Mouse (Mus musculus) gastrocnemius, postnatal 36 days (tissue): ENCODE measurements at regions not wholly inside any gene's neighbourhood (a gene's known extent, or its start where the extent isn't known, plus 50 kb on each side); places are given as distances from the start of the nearest gene placed in this dataset.
A peak's percentile ranks its signal among the peaks of the same experiment; 100 is the strongest.

Experiments used
- DNase-seq, 2 experiments: peaks; one replicate each; pipeline ENCODE4 v3.0.0; 2022
- intact Hi-C: fragments of 180-260 bp; cut with DNase I; formaldehyde crosslinking; loops from one replicate; pipeline ENCODE4 v1.15.1; 2025

DNA sequence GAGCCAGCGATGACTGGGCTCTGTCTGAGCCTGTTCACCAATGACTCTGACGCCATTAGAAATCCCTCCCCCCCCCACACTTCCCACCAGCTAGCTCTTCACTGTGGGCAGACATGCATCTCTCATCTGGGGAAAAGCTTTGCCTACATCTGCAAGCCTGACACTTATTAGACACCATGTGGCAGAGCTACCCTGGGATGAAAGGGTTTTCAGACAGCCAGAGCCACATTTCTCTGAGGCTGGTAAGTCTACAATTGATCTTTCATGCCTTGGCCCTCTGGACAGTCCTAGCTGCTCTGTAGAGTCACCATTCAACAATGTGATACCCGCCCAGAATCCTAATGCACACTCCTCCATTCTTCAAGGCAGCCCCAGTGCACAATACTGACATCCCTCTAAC lies 72.8 kb upstream of the Rgma start:
- intact Hi-C loops: no loop called here
- DNase-seq: no peak

DNA sequence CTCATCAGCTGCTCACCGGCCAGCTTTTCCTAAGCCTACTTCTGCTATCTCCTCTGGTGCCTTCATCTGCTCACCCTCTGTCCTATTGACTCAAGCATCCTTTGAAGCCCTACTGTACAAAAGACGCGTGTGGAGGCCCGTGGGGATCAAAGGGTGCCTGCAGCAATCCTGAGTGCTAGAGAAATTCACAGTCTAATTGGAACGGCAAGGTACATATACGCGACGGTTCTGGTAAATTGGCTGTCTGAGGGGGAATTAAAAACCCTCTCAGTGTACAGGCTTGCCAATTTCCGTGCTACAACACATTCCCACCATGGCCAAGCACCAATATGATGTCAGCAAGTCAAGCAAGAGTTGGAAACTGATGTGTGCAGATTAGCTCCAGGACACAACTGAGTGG lies 71.5 kb upstream of the Rgma start:
- DNase-seq: no peak
- intact Hi-C loops: no loop called here

DNA sequence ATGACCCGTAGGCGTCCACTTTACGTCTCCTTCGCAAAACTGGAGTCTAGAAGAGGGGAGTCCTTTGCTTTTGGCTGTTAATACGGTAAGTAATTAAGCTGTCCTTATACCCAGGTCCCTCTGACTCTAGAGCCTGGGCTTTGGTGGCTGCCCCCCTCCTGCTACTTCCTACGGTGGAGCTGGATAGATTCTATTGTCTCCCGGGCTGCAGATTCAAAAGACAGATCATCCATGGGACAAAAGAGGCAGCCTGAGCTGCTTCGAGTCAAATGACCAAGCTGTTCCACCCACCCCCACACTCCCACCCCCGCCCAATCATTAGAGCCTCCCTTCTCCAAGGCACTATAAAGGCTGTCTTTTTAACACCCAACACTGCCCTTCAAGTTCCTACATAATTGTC lies 70.5 kb upstream of the Rgma start:
- intact Hi-C loops: no loop called here
- no peak for DNase-seq

DNA sequence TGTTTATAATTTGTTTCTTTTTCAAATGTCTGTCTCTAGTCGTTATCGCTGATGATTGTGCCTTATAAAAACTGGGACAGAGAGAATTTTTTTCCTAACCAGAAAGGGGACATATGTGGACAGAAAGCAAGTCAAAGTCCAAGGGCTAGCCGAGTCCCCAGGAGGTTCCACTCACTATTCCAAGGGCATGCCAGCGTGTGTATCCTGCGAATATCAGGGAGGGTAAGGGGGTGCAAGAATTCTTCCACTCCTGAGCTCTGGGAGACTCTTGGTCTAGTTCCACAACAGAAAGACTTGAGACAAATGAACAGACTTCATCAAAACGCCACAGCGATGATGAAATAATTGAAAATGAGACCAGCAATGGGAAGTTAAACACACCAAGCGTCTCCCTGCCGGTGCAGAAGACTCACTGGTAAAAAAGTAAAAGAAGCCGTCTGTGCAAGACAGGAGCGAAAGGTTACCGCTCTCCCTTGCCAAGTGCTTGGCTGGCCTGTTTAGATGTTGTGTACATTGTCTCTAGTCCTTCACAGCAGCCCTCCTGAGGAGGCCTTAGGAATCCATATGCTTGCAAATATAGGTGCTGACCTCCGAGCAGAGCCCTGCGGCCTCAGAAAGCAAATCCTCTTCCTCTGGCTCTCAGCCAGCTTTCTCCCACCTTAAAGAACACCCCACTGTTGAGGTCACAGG lies 69.9 kb upstream of the Rgma start:
- intact Hi-C loops: no loop called here
- DNase-seq: no peak

DNA sequence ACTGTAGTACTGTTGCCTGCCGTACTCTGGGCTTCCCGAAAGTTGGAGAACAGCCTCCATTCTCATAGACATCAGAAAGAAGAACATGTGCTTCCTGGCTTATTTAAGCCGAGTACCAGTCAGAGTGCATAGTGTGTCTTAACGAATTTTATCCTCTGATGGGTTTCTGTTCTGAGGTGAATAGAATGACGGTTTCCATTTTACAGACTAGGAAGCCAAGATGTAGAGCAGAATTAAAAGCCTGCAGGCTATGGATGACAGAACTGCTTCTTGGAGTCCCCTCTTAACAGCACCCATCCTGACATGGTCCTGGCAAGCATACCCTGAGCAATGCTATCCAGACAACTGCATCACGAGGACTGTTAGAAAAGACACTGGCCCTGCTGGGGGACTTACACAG lies 69.0 kb upstream of the Rgma start:
- intact Hi-C loops: no loop called here
- DNase-seq: no peak

DNA sequence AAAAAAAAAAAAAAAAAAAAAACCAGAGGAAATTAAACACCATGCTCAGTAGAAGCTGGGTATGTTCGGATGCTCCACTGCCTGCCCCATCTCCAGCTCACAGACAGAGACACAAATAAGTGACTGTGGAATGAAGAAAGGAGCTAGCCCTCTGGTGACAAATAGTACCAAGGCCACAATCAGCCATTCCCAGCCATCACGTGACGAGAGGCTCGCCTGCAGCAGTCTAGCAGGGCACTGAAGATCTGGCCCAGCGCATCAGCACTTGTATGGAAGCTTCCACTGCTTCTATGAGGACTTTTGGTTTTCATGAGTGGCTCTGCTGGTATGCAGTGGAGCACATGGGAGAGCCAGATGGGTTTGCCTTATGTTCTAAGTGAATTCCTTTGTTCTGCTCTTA lies 68.6 kb upstream of the Rgma start:
- intact Hi-C loops: no loop called here
- DNase-seq: no peak

DNA sequence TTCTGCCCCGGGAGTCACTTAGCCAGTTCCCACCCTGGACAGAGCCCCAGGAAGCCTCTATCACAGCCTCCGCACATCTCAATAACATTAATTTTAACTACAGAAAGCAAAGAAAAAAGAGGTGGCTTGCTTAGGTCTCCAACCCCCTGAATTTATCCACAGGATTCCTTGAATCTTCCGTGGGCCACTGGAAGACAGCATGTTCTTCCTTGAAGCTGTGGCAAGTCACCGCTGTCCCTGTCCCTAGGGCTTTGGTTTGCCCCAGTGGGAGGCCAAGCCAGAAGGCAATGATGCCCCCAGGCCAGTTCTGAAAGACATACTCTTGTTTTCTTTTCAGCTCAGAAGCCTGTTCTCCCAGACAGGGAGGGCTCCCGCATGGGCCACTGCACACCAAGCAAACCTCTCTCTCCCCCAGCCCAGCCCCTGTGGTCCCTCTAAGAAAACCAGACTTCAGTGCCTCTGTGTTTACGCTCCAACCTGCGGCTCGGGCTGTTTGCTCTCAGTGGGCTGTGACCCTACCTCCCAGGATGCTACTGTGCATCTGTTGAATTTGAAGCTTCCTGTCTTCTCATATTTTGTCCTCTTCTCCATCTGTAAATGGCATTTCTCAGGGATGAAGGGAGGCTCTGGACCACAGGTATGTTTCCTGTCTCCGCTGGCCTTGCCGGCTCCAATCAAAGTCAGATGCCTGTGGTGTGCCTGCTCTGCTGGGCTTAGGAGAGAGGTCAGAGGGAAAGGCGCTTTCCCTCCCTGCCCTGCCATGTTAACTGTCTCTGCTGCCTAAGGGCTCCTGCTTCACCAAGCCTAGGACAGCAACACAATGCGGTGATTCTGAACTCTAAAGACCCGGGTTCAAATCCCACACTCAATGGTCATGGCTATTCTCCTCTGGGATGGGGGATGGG lies 67.5 kb upstream of the Rgma start:
- intact Hi-C loops: no loop called here
- DNase-seq: no peak

DNA sequence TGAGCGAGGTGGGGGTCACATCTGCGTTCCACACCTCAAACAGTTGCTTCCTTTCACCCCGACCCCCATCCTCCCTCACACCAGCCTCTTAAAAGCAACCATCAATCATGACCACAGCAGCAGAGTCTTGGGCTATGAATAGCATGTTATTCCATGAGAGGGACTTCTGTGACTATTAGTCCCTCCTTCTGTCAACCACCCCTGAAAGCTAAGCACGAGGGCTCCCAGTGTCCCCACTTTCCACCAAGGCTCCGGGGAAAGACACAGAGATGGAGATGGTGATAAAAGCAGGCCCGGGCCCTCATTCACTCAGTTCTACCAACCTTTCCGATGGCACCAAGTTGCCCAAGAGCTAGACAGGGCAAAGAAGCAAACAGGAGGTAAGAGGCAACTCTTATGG lies 66.3 kb upstream of the Rgma start:
- no peak for DNase-seq
- intact Hi-C loops: no loop called here

DNA sequence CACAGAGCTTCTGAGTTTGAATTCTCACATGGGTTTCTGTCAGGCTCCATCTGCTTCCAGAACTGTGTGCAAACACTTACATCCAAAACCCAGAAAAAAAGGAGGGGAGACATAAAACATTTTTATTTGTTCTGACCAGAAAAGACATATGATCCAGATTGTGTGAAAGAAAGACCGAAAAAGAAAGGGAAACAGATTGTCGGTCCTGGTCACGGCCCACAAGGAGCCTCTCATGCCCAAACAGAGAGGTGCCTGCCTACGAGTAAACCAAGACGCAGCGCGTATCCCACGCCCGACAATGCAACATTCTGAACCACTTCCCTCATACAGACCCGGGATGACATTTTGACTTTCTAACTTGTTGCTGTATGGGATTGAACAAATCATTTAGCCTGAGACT lies 65.3 kb upstream of the Rgma start:
- DNase-seq: no peak
- intact Hi-C loops: no loop called here

DNA sequence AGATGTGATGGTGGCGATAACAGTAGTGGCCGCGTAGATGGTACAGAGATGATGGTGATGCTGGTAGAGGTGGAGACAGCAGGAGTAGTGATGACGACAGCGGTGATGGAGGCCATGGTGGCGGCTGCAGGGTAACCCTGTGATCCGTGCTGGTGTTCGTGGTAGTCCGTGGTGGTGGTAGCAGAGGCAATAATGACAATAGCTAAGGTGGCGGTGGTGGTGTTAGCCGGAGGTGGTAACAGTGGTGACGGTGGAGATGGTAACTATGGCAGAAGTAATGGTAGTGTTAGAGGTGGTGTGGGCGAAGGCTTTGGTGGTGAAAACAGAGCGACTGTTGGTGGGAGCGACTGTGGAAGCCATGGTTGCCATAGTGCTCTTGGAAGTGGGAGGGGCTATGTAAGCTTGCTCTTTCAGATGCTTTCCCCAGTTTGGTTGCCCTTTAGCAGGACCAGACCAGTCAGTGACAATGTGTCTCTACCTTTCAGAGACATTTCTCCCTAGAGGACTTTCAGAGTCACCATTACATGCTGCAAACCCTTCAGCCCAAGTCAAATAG lies 64.7 kb upstream of the Rgma start:
- DNase-seq: no peak
- intact Hi-C loops: no loop called here

DNA sequence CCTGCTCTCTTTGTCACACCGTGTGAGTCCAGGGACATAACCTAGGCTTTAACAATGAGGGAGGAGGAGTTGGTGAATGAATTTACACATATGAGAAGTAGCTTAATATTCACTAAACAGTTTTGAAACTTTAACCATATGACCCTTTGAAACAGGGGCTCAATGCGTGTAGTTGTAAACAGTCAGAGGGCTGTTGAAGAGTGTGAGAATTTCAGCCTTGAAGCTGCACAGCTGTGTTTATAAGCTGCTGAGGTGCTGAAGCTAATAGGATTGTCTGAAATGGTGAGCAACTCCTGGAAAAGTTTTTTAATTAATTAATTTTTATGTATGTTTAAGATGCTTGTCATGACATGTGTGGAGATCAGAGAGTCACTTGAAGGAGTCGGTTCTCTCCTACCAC lies 59.8 kb upstream of the Rgma start:
- intact Hi-C loops: no loop called here
- DNase-seq: no peak

DNA sequence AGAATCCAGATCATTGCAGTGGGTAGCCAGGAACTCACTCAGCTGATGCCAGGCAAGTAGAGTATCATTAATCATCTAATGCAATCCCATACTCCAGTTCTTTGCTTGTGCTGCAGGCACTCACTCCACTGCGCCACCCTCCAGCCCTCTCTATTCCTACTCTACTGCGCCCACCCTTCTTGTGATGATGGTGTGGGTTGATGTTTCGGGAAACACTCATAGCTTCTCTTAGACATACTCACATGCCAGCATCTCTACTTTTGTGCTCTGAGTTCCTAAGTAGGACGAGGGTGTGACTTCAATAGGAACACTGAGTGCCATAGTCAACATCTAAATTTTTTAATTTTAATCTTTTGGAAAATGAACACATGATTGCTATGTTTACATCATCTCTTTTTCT lies 57.7 kb upstream of the Rgma start:
- DNase-seq: no peak
- intact Hi-C loops: no loop called here

DNA sequence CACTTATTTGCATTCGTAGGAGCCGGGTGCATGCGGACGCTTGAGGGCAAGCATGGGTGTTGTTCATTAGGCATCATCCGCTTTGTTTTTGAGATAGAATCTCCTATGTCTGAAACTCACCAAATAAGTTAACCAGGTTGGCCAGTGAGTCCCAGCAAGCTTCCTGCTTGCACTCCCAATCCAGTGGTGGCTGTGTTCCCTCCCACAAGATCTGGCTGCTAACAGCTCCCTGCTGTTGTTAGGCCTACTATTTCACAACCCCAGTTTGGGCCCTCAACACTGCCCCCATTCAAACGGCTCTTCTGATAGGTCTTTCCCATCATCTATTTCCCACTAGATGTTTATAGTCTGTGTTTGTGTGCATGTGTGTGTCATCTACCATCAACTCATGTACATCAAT lies 56.3 kb upstream of the Rgma start:
- intact Hi-C loops: no loop called here
- DNase-seq: no peak

DNA sequence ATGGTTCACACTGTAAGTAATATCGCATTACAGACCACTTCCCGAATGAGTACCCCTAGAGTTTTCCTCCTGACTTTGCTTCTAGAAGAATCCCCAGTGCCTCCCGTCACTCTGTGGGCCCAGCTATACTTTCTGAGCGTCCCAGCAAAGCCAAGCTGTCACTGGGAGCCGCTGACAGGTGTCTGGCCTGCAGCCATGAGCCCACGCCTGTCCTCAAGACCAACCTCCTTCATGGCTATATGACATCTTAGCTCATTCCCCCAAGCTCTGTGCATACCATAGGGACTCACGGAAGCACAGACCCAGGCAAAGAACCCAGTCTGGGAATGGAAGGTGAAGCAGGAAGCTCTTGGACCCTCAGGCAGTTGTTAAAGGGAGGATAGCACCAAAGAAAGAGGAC lies 55.3 kb upstream of the Rgma start:
- intact Hi-C loops: loop anchor here (5.0 kb wide), 1 partner anchor 38 kb away; no protein-coding TSS in a partner anchor
- DNase-seq: no peak

DNA sequence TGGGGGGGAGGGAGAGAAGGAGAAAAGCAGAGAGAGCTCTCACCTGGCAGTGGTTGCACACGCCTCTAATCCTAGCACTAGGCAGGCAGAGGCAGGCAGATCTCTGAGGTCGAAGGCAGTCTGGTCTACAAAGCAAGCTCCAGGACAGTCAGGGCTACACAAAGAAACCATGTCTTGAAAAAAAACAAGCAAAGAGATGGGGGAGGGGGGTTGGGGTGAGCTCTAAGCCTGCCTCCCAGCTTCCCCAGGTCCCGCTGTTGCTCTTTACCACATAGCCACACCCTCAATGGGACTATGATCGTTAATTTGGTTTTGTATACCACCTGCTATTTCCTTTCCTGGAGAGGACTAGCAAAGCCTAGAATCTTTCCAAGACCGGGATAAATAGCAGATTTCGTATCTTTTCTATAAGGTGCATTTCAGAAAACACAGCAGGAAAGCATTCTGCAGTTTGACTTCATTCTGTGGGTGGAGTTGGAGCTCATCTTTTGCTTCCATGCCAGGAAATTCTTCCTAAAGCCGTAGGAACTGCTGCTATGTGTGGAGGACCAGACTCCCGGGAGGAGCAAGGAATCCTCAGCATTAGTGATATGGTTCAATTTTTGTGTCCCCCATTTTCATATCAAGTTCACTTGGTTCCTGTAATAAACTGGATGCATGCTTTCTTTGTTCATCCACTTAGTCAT lies 52.7 kb upstream of the Rgma start:
- intact Hi-C loops: loop anchor here (5.0 kb wide), 1 partner anchor 40 kb away; no protein-coding TSS in a partner anchor
- DNase-seq: no peak

DNA sequence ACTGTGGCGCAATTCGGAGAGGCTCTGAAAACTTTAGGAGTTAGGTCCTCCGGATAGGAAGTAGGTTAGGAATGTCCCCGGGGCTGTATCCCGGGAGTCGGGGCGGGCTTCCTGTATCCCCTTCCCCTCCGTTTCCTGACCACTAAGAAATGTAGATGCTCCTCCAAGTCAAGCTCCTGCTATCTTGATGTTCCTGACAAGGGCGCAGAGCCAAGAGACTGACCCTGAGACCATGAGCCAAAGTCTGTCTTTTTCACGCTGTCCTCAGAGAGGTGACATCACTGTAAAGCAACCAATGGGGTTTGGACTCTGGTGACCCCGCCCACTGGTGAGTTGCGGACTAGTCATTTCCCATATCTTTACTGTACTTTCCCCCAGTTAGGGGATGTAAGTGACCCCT lies 51.8 kb upstream of the Rgma start:
- peak in 1 of 2 experiments; percentile 27 for DNase-seq
- intact Hi-C loops: loop anchor here (5.0 kb wide), 1 partner anchor 41 kb away; no protein-coding TSS in a partner anchor

DNA sequence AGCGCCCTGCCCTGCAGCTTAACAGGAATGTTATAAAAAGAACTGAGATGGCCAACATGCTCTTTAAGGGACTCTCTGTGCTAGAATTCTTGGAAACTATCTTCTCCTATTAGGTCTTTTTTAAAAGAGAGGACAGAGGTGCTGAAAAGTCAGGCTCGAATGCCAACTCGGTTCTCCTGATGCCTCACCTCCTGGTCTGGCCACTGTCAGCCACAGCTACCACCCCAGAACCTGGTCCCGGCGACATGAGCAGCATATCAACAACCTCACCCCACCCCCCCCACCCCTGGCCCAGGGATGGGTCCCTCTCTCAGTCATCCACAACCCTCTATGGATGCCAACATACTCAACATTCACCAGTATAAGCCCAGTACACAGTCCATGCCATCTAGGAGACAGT lies 49.8 kb upstream of the Rgma start:
- intact Hi-C loops: loop anchor here (5.0 kb wide), 1 partner anchor 47 kb away; no protein-coding TSS in a partner anchor
- no peak for DNase-seq
